Mouse (Mus musculus) spleen, postnatal 14 days (tissue): Measurements from ENCODE around the gene Tenm3.

ENCODE experiments used
- DNase-seq, 2 experiments: peaks; one replicate each; pipeline ENCODE4 v3.0.0; 2021 to 2022; ENCODE audit warnings: low spot score in 2 of 2

The Tenm3 gene

DNA sequence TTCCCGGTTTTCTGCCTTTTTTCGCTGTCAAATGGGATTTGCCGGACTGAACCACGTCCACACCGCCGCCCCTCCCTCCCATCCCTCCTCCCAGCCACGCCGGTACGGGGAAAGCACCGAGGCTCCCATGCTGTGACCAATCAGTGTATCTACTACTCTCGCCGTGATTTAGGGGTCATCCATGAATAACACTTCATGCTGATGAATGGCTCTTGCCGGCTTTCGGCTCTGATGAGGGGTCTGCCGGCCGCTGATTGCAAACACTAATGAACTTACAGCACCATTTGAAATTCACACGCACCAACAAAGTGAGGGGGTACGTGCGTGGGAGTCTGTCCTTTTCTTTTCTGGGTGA lies at the start of gene Tenm3:
Gene Tenm3, minus strand, starts transcription at position 21 of the 355 bp plus-strand sequence.
- DNase-seq = no peak

DNA sequence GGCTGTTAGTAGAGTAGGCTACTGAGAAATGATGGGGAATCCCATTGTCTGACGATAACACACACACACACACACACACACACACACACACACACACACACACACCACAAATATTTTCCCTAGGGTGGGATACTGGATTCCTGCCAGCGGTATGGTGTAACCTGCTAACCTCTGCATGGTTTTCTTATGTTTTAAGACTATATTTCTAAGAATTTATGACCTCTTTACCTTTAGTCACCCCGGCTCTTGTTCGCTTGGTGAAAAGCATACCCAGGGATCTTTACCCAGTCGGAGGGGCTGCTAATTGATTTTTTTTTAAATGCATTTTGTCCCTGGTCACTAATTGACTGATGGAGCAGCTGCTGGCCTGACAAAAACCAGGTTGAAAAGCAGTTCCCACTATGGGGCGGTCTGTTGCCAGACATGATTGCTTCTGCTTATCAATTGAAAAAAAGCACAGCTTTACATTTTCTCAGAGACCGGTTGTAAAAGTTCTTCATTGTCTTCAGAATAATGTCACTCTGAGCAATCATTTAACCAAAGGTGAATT lies 46.5 kb upstream of the Tenm3 start:
- DNase-seq = no peak

DNA sequence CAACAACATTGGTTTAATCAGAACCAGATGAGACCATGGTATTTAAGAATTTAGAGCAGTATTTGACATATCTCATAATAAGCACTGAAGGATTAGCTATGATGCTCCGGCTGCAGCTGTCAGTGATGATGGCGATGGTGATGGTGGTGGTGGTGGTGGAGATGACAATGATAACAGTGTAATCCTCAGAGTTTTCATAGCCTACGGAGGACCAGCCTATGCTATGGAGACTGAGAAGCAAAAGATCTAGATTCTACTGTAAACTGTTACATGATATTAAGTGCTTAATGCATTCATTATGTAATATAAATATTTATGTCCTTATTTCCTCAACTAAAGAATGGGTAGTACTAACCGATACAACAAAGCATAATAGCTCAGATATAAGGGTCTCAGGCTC lies 40.5 kb upstream of the Tenm3 start:
- DNase-seq = no peak

DNA sequence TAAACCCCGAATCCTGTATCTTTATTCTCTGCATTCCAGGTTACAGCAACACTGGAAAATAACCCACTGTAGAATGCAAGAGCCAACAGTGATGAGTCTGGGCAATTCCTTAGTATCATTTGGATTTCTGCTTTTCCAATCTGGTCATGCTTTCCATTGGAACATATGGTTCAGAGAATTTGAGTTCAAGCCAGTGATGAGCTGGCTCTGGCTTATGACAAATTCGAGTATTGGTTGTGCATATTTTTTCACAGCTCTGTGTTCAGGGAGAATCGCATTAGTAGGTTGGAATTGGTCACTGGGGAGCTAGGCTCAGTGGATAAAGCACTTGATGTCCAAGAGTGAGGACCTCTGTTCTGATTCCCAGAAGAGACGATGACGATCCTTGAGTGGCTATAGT lies 36.8 kb upstream of the Tenm3 start:
- DNase-seq = no peak

DNA sequence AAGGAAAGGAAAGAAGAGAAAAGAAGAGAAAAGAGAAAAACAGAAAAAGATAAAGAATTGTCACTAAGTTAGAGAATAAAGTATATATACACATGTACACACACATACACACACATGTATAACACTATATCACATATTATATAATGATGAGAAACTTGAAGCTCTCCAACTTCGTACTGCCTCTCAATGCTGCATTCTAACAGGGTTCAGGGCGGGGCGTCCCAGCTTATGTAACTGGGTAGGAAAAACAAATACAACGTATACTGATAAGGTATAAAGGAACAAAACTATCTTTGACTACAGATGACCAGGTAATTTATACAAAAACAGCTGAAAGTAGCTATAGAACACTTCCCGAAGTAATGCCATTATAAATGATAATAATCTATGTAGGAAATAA lies 22.2 kb upstream of the Tenm3 start:
- DNase-seq = no peak

DNA sequence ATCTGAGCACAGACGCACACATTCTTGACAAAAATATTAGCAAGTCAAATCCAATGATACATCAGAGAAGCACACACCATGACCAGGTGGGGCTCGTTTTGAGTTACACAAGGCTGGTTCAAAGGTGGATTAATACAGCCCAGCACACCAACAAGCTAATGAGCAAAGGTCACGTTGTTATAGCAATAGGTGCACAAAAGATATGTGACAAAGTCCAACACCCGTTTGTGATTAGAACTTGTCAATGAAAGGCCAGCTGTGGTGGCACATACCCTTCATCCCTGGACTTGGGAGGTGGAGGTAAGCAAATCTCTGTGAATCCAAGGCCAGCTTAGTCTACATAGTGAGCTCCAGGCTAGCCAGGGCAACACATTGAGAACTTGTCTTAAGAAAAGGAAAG lies 21.7 kb upstream of the Tenm3 start:
- no peak for DNase-seq

DNA sequence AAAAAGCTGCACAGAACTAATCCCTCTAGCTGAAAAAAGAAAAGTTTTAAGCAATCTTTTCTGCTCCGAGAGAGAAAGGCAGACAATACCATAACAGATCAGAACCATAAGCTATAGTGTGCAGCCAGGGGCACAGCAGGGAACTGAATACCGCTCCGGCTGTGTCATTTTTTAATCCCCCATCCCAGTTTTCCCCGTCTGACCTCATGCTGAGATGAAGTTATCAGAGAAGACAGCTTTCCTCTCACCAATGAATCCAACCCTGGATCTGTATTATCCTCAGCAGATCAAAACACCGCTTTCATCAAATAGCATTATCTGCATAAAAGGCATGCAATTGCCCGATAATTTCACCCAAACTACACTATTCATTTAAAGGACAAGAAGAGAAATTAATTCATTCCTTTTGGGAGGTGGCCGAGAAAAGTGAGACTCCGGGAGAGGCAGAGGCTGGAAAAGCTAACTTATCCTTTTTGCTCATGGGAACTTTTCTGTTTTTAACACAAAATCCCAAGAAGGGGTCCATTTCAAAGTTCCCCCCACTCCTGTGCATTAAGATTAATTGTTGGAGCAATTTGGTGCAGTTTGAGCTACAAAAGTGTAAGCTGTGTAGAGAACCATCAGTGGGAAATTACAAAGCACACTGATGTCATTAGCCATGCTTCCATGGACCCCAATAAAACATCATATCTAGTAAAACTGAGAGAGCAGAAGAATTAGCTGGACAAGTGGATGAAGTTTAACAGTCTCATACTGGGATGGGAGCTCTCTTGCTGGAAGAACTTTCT lies 6.7 kb upstream of the Tenm3 start:
- DNase-seq = no peak

DNA sequence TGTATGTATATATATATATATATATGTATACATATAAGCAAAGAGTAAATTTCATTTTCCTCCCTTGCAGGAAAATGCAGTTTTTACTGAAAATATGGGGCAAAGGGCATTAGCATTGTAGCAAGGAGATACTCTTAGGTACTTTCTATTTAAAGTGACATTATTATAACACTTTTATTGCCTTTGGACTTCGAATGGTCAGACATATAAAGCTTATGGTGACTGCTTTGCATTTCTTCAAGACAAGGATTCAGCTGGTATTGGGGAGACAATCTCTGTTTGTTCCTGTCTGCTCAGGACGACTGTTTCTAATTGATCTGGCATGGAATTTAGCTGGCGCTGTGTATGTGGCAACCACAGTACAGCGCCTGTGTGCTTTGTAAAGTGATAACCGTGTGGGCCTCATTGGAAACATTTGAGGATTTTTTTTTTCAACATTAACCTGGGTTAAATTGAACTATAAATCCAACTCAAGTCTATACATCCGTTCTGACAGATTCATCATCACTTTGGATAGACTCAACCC lies 5.4 kb upstream of the Tenm3 start:
- DNase-seq = no peak

DNA sequence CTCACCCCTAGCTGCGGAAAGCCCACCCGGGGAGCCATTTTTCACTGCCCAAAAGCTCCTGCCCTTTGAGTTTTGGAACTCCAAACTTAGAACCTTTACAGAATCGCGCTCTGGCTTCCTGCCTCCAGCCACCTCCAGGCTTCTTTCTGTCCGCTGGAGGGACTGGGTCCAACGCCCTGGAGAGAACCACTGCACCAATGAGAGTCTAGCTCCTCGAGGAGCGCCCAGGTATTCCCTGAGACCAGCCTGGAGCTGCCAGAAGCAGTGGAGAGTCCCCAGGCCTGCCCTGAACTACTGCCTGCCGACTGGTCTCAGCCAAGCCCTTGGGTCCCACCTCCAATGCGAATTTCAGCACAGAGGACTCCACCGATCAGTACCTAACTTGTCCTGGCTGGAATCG lies 1.2 kb upstream of the Tenm3 start:
- DNase-seq = no peak

DNA sequence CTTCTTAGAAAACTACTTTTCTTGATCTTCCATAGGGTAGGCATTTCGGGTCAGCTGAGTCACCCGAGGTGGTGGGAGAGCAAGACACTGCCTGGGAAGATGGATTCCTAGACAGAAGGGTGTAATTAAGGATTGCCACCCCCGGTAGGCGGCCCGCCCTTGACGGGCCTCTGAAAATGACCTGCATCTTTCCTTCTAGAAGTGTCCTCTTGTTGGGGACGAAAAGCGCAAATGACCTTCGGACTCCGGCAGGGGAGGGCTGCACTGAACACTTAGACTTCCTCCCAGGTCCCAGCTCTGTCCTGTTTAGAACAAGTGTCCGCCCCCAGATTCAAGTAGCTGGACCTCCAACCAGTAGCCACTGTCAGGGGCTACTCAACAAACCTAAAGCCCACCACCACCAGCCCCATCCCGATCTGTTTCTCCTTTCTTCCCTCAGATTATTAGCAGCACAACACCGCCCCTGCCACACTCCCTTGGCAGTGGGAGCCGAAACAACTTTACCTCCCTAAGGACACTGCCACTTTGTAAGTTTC lies 687 bp upstream of the Tenm3 start:
- DNase-seq = no peak

DNA sequence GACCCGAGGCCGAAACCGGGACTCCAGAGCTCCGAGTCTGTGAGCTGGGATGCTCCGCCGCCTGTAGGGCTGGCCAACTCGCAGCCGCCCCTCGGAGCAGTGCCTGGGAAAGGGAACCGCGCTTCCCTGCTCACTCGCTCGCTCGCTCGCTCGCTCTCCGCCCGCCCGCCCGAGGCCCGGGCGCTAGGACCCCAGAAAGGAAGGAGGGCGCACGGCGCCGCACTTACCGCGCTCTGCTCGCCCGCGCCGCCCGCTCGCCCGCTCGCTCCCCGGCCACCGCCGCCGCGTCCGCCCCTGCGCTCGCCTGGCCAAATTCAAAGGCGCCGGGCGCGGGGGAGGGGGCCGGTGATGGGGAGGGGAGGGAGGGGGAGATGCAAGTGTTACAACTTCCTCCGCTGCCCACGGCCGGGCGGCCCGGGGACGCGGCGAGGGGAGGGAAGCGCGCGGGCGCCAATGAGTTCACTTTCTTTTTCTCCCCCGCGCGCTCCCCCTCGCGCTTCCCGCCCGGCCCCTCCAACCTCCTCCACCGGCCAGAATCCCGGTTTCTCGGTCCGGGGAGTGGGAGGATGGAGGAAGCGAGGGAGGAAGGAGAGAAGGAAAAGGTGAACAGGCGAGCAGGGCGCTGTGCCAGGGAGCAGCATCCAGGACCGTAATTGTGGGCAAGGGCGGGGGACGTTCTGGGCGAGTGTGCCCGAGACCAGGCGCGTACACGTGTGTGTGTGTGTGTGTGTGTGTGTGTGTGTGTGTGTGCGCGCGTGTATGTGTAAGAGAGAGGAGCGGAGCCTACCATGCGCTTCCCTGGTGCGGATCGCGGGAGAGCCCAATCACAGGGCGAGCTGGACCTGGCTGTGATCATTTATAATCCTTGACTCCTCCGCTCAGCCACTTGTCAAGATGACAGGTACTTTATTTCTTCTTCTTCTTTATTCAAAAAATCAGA lies 490 bp downstream of the Tenm3 start:
- no peak for DNase-seq

DNA sequence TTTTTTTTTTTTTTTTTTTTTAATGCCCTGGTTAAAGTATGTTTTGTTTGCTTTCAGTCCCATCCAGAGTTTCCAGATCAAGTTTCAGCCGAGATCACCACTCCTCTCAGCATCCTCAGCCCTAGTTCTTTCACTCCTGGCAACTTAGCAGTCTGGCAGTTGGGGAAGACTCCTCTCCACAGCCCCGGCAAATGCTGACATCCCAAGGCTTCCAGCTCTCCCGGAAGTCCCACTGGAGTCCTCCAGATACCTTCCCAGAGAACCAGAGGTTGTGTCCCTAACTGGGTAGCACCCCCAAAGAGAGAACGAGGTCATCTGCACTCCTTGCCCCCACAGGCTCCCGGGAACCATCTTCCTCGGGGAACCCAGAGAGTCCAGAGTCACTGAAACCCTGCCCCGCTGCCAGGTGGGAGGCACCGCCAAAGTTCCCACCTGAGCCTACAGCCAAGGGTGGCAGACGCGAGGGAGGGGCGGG lies 1.2 kb downstream of the Tenm3 start:
- DNase-seq = no peak

DNA sequence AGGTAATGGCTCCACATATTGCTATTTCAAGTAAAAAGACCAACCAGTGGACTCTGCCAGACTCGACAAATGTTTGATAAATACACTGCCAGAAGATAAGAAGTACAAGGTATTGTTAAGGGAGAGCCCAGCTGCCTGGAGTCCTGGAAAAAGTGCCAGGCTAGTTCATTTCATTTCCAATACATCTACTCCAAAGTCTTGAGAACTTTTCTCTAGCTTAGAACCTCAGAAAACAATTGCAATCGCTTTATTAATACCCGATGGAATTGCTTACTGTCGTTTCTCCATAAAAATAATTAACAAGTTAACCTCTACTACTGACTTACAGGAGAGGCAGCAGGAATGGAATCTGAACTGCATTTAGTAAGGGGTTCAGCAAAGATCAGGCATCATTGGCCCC lies 1.7 kb downstream of the Tenm3 start:
- no peak for DNase-seq

DNA sequence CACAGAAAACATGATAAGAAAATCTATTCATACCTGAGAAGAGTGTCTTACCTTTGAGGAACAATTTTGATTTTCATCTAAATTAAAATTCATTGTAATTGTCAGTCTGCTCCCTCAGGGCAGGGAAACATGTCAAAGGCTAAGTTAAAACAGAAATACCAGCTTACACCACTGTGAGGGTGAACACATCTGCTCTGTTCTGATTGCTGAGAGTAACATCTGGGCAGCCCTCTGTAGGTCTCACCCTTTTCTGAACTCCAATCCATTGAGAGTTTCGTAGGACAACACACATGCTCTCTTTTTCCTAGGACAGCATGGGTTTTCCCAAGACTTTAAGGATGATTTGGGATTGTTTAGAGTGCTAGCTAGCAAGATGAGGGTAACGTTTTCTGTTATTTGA lies 8.0 kb downstream of the Tenm3 start:
- no peak for DNase-seq

DNA sequence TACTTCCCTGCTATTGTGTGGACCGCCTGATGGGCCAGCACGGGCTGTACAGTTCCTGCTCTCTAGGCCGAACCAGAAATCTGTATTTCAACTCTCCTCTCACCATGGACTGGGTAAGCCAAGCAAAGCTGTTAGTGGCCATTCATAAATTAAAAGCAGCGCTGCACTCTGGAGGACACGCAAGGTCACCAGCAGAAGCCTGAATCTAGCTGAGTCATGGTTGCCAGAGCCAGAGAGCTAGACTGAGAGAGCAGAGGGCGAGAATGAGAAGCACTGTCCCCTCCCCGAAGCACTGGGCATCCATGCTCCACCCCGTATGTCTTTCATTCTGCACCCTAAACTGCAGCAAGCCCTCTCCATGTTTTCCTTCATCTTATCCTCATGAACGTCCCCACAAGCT lies 16.3 kb downstream of the Tenm3 start:
- DNase-seq = no peak

DNA sequence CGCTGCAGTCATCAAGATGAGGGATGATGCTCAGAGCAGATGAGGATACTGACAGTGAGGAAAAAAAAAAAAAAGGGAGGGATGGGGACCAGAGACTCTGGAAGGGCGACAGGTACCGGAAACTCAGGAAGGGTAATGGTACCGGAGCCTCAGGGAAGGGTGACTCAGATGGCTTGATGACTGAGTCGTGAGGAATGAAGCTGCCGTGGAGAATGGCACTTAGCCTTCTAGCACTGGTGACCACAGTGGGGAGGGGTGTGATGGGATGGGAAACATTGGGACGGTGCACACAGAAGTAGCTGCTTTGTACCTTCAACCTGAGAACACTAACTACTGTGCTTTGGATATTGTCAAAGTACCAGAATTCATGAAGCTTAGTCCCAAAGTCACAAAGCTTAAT lies 18.1 kb downstream of the Tenm3 start:
- DNase-seq = no peak

DNA sequence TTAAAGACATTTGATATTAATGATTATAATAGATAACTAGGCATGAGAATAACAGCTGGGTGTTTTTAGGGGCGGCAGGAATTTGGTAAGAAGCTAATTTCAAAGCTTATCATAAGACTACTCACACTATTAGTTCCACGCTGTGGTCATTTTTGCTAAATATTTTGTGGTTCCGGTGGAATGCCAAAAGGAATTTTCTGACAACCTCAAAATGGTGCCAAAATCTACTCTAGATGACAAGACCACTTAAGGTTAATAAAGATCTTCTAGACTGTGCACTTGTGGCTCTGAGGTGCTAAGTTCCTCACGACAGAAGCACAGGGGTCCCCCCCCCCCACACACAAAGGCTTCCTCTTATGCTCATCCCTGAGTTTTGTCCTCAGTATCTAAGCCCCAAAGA lies 21.5 kb downstream of the Tenm3 start:
- no peak for DNase-seq

DNA sequence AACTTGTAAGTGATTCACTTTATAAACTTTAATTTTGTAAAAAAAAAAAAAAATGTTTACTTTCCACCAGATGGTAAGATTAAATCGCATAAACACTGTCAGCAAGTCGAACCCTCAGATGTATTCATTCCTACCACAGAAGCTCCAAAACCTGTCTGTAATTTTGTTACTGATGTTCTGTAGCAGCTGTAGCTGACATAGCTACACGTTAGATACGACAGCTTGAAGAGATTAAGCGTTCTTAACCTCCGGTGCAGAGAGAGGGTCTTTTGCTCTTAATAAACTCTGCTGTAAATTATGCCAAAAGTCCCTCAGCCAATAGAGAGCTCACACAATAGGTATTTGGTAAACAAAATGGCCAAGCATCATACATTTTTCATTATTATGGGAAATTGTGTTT lies 23.8 kb downstream of the Tenm3 start:
- DNase-seq = no peak

DNA sequence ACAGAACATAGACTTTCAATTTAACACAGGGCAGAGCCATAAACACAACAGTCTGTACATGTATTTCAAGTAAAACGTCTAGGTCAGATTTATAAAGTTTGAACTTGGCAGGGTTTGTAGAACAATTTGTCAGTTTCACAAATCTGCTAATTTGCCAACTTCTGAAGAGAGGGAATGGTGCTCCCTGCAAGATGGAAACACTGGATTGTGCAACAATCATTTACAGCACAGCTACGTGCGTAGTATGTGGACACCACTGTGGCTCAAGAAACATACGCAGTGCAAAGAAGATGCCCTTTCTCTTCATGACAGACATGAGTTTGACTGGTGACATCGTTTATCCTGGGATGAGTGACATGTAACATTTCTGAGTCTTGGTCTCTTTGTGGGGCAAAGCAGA lies 24.4 kb downstream of the Tenm3 start:
- no peak for DNase-seq

DNA sequence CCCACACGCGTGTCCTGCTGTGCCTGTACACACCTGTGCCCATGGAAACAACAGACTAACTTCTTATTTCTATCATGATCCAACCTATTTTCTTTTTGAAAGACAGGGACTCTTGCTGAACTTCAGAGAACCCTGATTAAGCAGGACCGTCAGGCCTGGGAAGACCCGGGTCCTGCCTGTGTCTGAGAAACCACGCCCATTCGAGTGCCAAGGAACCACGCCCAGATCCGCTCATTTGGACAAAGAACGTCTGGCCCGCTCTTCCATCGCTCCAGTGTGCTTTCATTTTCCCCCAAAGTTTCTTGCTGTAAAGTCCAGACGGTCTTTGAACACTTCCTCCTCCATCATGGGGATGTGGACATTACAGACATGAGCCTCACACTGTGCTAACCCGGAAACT lies 26.8 kb downstream of the Tenm3 start:
- no peak for DNase-seq

DNA sequence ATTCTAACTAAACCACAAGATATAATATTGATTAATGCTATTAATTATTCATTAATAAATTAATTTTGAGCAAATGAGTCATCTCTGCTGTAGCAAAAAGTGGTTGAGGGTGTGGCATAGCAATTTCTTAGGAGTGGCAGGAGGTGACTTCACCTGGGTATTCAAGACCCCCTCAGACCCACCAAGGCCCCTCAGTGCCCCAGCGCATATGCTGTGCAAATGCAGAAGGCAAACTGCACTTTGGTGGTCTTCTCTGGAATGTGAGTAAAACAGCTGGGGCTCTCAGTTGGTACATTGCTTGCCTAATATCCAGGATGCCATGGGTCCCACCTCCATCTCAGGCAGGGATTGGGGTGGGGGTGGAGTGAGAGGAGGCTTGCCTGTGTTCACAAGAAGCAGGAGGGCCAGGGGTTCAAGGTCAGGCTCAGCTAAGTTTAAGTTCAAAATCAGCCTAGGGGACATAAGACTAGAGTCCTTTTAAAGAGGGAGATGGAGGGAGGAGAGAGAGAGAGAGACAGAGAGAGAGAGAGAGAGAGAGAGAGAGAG lies 31.5 kb downstream of the Tenm3 start:
- no peak for DNase-seq

DNA sequence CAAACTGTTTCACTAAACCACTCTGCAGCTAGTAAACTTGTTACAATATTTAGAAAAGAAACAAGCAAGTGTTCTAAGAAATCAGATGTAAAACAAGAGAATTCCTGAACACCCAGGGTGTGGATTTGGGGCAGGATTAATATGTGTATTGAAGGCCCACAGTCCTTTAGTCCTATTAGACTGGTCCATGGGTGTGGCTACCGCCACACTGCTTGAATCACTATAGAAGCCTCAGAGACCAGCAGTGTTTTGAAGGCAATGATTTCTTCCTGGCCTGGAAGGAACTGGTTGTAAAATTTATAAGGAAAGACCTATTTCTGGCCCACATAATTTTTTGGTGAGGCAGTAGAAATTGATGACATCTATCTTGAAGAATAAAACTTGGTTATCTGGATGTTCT lies 33.1 kb downstream of the Tenm3 start:
- no peak for DNase-seq
